Mouse (Mus musculus) midbrain, embryonic 10.5 days (tissue): ENCODE data around the gene Pik3c2g. TPM values are rescaled to one million over a fixed set of nuclear protein-coding genes. Genes with fewer than 3 reads are reported as not detected.
"Not testable (repeated sequence)": the region's sequence is repeated elsewhere in the genome, so short reads cannot be mapped to it uniquely, and the experiment has no call there.

ENCODE experiments used
- DNase-seq: peaks from one replicate; pipeline ENCODE4 v3.0.0-alpha.2; 2017; ENCODE audit warnings: low spot score
- H3K27ac ChIP-seq: fragments of 300-500 bp; sonication (generic); replicated peaks from 2 replicates; pipeline ENCODE4 v1.5.1; 2016; ENCODE audit warnings: mild to moderate bottlenecking
- H3K27me3 ChIP-seq: fragments of 300-500 bp; sonication (generic); 2 replicates; pipeline ENCODE4 v1.6.1; 2016; ENCODE audit warnings: low read depth, mild to moderate bottlenecking; ENCODE audit not compliant: poor library complexity, severe bottlenecking
- H3K36me3 ChIP-seq: fragments of 300-500 bp; sonication (generic); 2 replicates; pipeline ENCODE4 v1.6.1; 2016; ENCODE audit warnings: mild to moderate bottlenecking, moderate library complexity
- H3K4me1 ChIP-seq: fragments of 300-500 bp; sonication (generic); 2 replicates; pipeline ENCODE4 v1.6.1; 2016
- H3K4me3 ChIP-seq: fragments of 300-500 bp; sonication (generic); 2 replicates; pipeline ENCODE4 v1.5.1; 2016; ENCODE audit warnings: mild to moderate bottlenecking, moderate library complexity
- H3K9me3 ChIP-seq: fragments of 300-500 bp; sonication (generic); replicated peaks from 2 replicates; pipeline ENCODE4 v1.6.1; 2016; ENCODE audit warnings: mild to moderate bottlenecking
- WGBS: fragments of 180-500 bp; shearing (Covaris S2); methylation state at CpG from one replicate; pipeline ENCODE4 v1.1.7; 2016; 5-methylcytosine and 5-hydroxymethylcytosine counted together
- polyA plus RNA-seq: library from polyadenylated mRNA; unstranded; fragments of >200 nt; fragmentation: Nextera tagmentation; extraction: Ambion mirVana; gene quantifications from 2 replicates; pipeline ENCODE4 v1.2.1, GENCODE M21; 2016

Pik3c2g gene
- polyA plus RNA-seq, 1 experiment from 2014 or later = not detected

- H3K27ac ChIP-seq = no peak overlapping the region
These were observed 320.1 kb downstream of the Pik3c2g start for GRCm38 (mm10) chr6:139907138-139907537.

GRCm38 (mm10) chr6:139908997-139909669 is 322.1 kb downstream of the Pik3c2g start:
- Histone ChIP-seq H3K4me3 (no peak overlapping the region), H3K4me1 (no peaks in the 10 kb centered on the region), H3K27me3 (no peaks in the 10 kb centered on the region), H3K27ac (no peak overlapping the region), H3K9me3 (no peaks in the 10 kb centered on the region), H3K36me3 (no peaks in the 10 kb centered on the region)
- 77% methylated on average over 12 of the region's 12 CpGs for WGBS
- DNase-seq = no peak

More at GRCm38 (mm10) chr6:139907138-139907537, 320.1 kb downstream of the Pik3c2g start:
- DNase-seq = no peak
- H3K9me3 ChIP-seq = no peaks in the 10 kb centered on the region
- H3K27me3 ChIP-seq = no peaks in the 10 kb centered on the region
- H3K4me1 ChIP-seq = no peaks in the 10 kb centered on the region
- no peaks in the 10 kb centered on the region for H3K36me3 ChIP-seq
- 66% methylated on average over 4 of the region's 4 CpGs for WGBS
- no peak overlapping the region for H3K4me3 ChIP-seq

- H3K27ac ChIP-seq = no peak overlapping the region
- H3K27me3 ChIP-seq = no peaks in the 10 kb centered on the region
- H3K36me3 ChIP-seq = no peaks in the 10 kb centered on the region
- 92% methylated on average over 5 of the region's 5 CpGs for WGBS
- no peaks in the 10 kb centered on the region for H3K4me1 ChIP-seq
- no peaks in the 10 kb centered on the region for H3K9me3 ChIP-seq
- DNase-seq = no peak
- H3K4me3 ChIP-seq = no peak overlapping the region
These were observed 341.7 kb downstream of the Pik3c2g start for GRCm38 (mm10) chr6:139928766-139929165.

- Histone ChIP-seq H3K4me1 (no peaks in the 10 kb centered on the region), H3K9me3 (no peaks in the 10 kb centered on the region), H3K27me3 (no peaks in the 10 kb centered on the region), H3K27ac (no peak overlapping the region), H3K36me3 (no peaks in the 10 kb centered on the region), H3K4me3 (no peak overlapping the region)
- 84% methylated on average over 2 of the region's 2 CpGs for WGBS
- DNase-seq = no peak
These were observed 347.8 kb downstream of the Pik3c2g start for GRCm38 (mm10) chr6:139934861-139935260.

- WGBS = 86% methylated on average over 4 of the region's 4 CpGs
- not testable (repeated sequence) for H3K27me3 ChIP-seq, H3K27ac ChIP-seq, H3K9me3 ChIP-seq, H3K36me3 ChIP-seq, H3K4me3 ChIP-seq, DNase-seq, H3K4me1 ChIP-seq
These were observed 350.6 kb downstream of the Pik3c2g start for GRCm38 (mm10) chr6:139937581-139937980.

GRCm38 (mm10) chr6:139947106-139947879 is 360.3 kb downstream of the Pik3c2g start:
- Histone ChIP-seq H3K4me3 (no peak overlapping the region), H3K27ac (no peak overlapping the region), H3K9me3 (no peaks in the 10 kb centered on the region), H3K27me3 (no peaks in the 10 kb centered on the region), H3K36me3 (no peaks in the 10 kb centered on the region), H3K4me1 (no peaks in the 10 kb centered on the region)
- 91% methylated on average over 8 of the region's 8 CpGs for WGBS
- no peak for DNase-seq

GRCm38 (mm10) chr6:139953596-139953995 is 366.6 kb downstream of the Pik3c2g start:
- H3K27me3 ChIP-seq = no peaks in the 10 kb centered on the region
- 86% methylated on average over 12 of the region's 12 CpGs for WGBS
- H3K4me3 ChIP-seq = no peak overlapping the region
- DNase-seq = no peak
- H3K36me3 ChIP-seq = no peaks in the 10 kb centered on the region
- H3K4me1 ChIP-seq = no peaks in the 10 kb centered on the region
- no peaks in the 10 kb centered on the region for H3K9me3 ChIP-seq
- no peak overlapping the region for H3K27ac ChIP-seq

- Histone ChIP-seq H3K9me3 (no peaks in the 10 kb centered on the region), H3K4me1 (no peaks in the 10 kb centered on the region), H3K27ac (no peak overlapping the region), H3K4me3 (no peak overlapping the region), H3K36me3 (no peaks in the 10 kb centered on the region), H3K27me3 (no peaks in the 10 kb centered on the region)
- 82% methylated on average over 7 of the region's 7 CpGs for whole genome bisulfite sequencing
- DNase-seq = no peak
These were observed 370.7 kb downstream of the Pik3c2g start for GRCm38 (mm10) chr6:139957531-139958241.

- no peak for DNase-seq
- H3K4me1 ChIP-seq = peaks cover 12% of the 10 kb centered on the region
- H3K27ac ChIP-seq = no peak overlapping the region
- no peak overlapping the region for H3K4me3 ChIP-seq
- H3K36me3 ChIP-seq = no peaks in the 10 kb centered on the region
- H3K27me3 ChIP-seq = no peaks in the 10 kb centered on the region
- 81% methylated on average over 3 of the region's 3 CpGs for WGBS
- H3K9me3 ChIP-seq = no peaks in the 10 kb centered on the region
These were observed 376.8 kb downstream of the Pik3c2g start for GRCm38 (mm10) chr6:139963775-139964174.

GRCm38 (mm10) chr6:139964895-139965294 is 377.9 kb downstream of the Pik3c2g start:
- DNase-seq = no peak

GRCm38 (mm10) chr6:139966684-139967083 is 379.7 kb downstream of the Pik3c2g start:
- H3K9me3 ChIP-seq = no peaks in the 10 kb centered on the region
- H3K4me1 ChIP-seq = peaks cover 12% of the 10 kb centered on the region
- DNase-seq = peak; percentile 17
- no peaks in the 10 kb centered on the region for H3K36me3 ChIP-seq
- no peaks in the 10 kb centered on the region for H3K27me3 ChIP-seq
- no peak overlapping the region for H3K4me3 ChIP-seq
- peak overlapping the region; percentile 30; the same call in 1 of the 2 replicates for H3K27ac ChIP-seq
- WGBS = 53% methylated on average over 6 of the region's 6 CpGs

More at GRCm38 (mm10) chr6:139964895-139965294, 377.9 kb downstream of the Pik3c2g start:
- WGBS = 88% methylated on average over 3 of the region's 3 CpGs
- H3K27ac ChIP-seq = no peak overlapping the region
- no peaks in the 10 kb centered on the region for H3K36me3 ChIP-seq
- H3K4me3 ChIP-seq = no peak overlapping the region
- H3K27me3 ChIP-seq = no peaks in the 10 kb centered on the region
- H3K4me1 ChIP-seq = peaks cover 12% of the 10 kb centered on the region
- no peaks in the 10 kb centered on the region for H3K9me3 ChIP-seq

- H3K27me3 ChIP-seq = no peaks in the 10 kb centered on the region
- H3K4me3 ChIP-seq = no peak overlapping the region
- H3K4me1 ChIP-seq = peaks cover 4% of the 10 kb centered on the region
- 90% methylated on average over 4 of the region's 4 CpGs for WGBS
- no peaks in the 10 kb centered on the region for H3K36me3 ChIP-seq
- no peak overlapping the region for H3K27ac ChIP-seq
- no peak for DNase-seq
- H3K9me3 ChIP-seq = no peaks in the 10 kb centered on the region
These were observed 384.7 kb downstream of the Pik3c2g start for GRCm38 (mm10) chr6:139971608-139972298.
